Mouse (Mus musculus) bone marrow, adult 2 months (tissue): ENCODE data around the gene Fbxl17. TPM values are rescaled to one million over a fixed set of nuclear protein-coding genes. Genes with fewer than 3 reads are reported as not detected.
A peak's percentile ranks its signal among the peaks of the same experiment; 100 is the strongest.

Source experiments
- H3K27ac ChIP-seq: fragments of 200-500 bp; 2 replicates; pipeline ENCODE4 v1.5.1; 2012; ENCODE audit warnings: low read depth, mild to moderate bottlenecking, control low read depth, inconsistent platforms, low read length; ENCODE audit not compliant: control insufficient read depth, poor library complexity, insufficient read depth
- H3K4me1 ChIP-seq: fragments of 200-500 bp; 2 replicates; pipeline ENCODE4 v1.6.1; 2011; ENCODE audit warnings: low read length; ENCODE audit not compliant: control insufficient read depth, insufficient read depth
- H3K4me3 ChIP-seq: fragments of 200-500 bp; replicated peaks from 2 replicates; pipeline ENCODE3; 2011; ENCODE audit warnings: mild to moderate bottlenecking, low read depth, low read length, control low read depth; ENCODE audit not compliant: control insufficient read depth
- CTCF ChIP-seq: fragments of 200-500 bp; IDR thresholded peaks from 2 replicates; pipeline ENCODE4 v1.5.1; 2011; ENCODE audit warnings: low read length, control low read depth; ENCODE audit not compliant: control insufficient read depth, insufficient read depth
- POLR2A ChIP-seq: fragments of 200-500 bp; IDR thresholded peaks from 2 replicates; pipeline ENCODE4 v1.6.1; 2011; ENCODE audit warnings: low read depth, mild to moderate bottlenecking, control low read depth, low read length, borderline replicate concordance; ENCODE audit not compliant: control insufficient read depth
- WGBS: fragments of 180-500 bp; shearing (Covaris S2); methylation state at CpG from one replicate; pipeline ENCODE4 v1.1.7; 2018; 5-methylcytosine and 5-hydroxymethylcytosine counted together
- polyA plus RNA-seq: library from polyadenylated mRNA; stranded (reverse); fragments of >200 nt; gene quantifications from 2 replicates; pipeline ENCODE4 v1.2.4, GENCODE M21; 2011; ENCODE audit warnings: low replicate concordance; ENCODE audit not compliant: missing spikeins, insufficient read depth, insufficient read length

The Fbxl17 gene
- polyA plus RNA-seq, 1 experiment: 10.7 TPM

GRCm38 (mm10) chr17:63282004-63282403 lies 217.8 kb downstream of the Fbxl17 start:
- no peak overlapping the region for H3K4me3 ChIP-seq
- no peaks in the 10 kb centered on the region; the same call in 1 of the 2 replicates for H3K4me1 ChIP-seq
- 84% methylated on average over 5 of the region's 5 CpGs for WGBS
- H3K27ac ChIP-seq: no peak overlapping the region
- no peak for TF ChIP-seq CTCF
- no peak for TF ChIP-seq POLR2A

GRCm38 (mm10) chr17:63280990-63281389 lies 218.8 kb downstream of the Fbxl17 start:
- Histone ChIP-seq H3K4me1 (no peaks in the 10 kb centered on the region; the same call in 1 of the 2 replicates), H3K4me3 (no peak overlapping the region), H3K27ac (no peak overlapping the region)
- WGBS: 31% methylated on average over 2 of the region's 2 CpGs
- TF ChIP-seq CTCF (no peak), POLR2A (no peak)

- H3K4me1 ChIP-seq: no peaks in the 10 kb centered on the region; the same call in 1 of the 2 replicates
- H3K27ac ChIP-seq: no peak overlapping the region
- WGBS: 18% methylated on average over 4 of the region's 4 CpGs
- no peak overlapping the region for H3K4me3 ChIP-seq
- TF ChIP-seq POLR2A: no peak
- TF ChIP-seq CTCF: no peak
Observed at GRCm38 (mm10) chr17:63279144-63279543, 220.7 kb downstream of the Fbxl17 start.

GRCm38 (mm10) chr17:63273353-63273752 lies 226.5 kb downstream of the Fbxl17 start:
- Histone ChIP-seq H3K4me3 (no peak overlapping the region), H3K27ac (no peak overlapping the region), H3K4me1 (no peaks in the 10 kb centered on the region; the same call in 1 of the 2 replicates)
- TF ChIP-seq CTCF (no peak), POLR2A (no peak)
- 82% methylated on average over 2 of the region's 2 CpGs for WGBS

GRCm38 (mm10) chr17:63272914-63273313 lies 226.9 kb downstream of the Fbxl17 start:
- H3K4me1 ChIP-seq: no peaks in the 10 kb centered on the region; the same call in 1 of the 2 replicates
- no peak overlapping the region for H3K4me3 ChIP-seq
- H3K27ac ChIP-seq: no peak overlapping the region
- no peak for TF ChIP-seq POLR2A
- no peak for TF ChIP-seq CTCF

GRCm38 (mm10) chr17:63271000-63271399 lies 228.8 kb downstream of the Fbxl17 start:
- no peaks in the 10 kb centered on the region for H3K4me1 ChIP-seq
- TF ChIP-seq CTCF: no peak
- no peak for TF ChIP-seq POLR2A
- no peak overlapping the region for H3K27ac ChIP-seq
- WGBS: 86% methylated on average over 6 of the region's 6 CpGs
- H3K4me3 ChIP-seq: no peak overlapping the region

GRCm38 (mm10) chr17:63270513-63270912 lies 229.3 kb downstream of the Fbxl17 start:
- H3K4me3 ChIP-seq: no peak overlapping the region
- H3K27ac ChIP-seq: no peak overlapping the region
- WGBS: 88% methylated on average over 5 of the region's 5 CpGs
- TF ChIP-seq POLR2A (no peak), CTCF (no peak)
- H3K4me1 ChIP-seq: no peaks in the 10 kb centered on the region

- H3K27ac ChIP-seq: no peak overlapping the region
- H3K4me1 ChIP-seq: peaks cover 2% of the 10 kb centered on the region
- no peak overlapping the region for H3K4me3 ChIP-seq
- WGBS: 89% methylated on average over 5 of the region's 5 CpGs
- TF ChIP-seq CTCF: no peak
Observed at GRCm38 (mm10) chr17:63262674-63263073, 237.1 kb downstream of the Fbxl17 start.

GRCm38 (mm10) chr17:63261508-63262141 lies 238.2 kb downstream of the Fbxl17 start:
- H3K4me1 ChIP-seq: peaks cover 2% of the 10 kb centered on the region
- H3K27ac ChIP-seq: peak overlapping the region; percentile 85
- 72% methylated on average over 10 of the region's 10 CpGs for WGBS
- H3K4me3 ChIP-seq: no peak overlapping the region
- TF ChIP-seq CTCF (no peak), POLR2A (no peak)
